Mouse (Mus musculus): ENCODE data around the gene Dysf. TPM values are rescaled to one million over a fixed set of nuclear protein-coding genes. Genes with fewer than 3 reads are reported as not detected.

Dysf gene
- total and polyA plus RNA-seq, 3 experiments: 0.05 to 0.39 (median 0.38) TPM

DNA sequence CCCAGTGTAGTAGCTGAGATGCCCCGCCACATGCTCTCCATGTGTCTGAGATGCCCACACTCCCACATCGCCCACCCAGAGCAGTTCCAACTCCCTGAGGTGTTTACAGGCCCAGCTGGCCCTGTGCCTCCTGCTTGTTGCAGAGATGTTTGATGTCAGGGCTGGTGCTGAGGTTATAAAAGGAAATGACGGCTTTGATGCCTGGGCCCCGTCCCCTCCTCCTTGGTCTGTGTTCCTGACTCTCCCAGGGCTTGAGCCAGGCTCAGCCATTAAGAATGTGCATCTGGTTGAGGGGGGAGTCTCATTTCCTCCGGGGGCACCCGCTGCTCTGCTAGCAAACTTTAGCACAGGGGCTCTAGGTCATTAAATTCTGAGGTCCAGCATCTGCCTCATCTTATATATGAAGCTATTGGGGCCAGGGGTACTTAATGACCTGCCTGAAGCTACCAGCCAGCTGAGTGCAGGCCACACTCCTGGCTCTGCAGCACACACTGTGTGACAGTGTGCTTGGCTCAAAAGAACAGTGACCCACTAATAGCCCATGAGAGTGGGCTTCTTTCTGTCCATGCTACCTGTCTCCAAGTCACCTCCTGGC is 183.4 kb downstream of the Dysf start:
- Histone ChIP-seq H3K9ac (ENCODE audit: insufficient read depth, low read depth) (no peak overlapping the region), H3K27me3 (replicated peaks) (peaks cover 53% of the 10 kb centered on the region), H3K27ac (ENCODE audit: insufficient read depth, low read depth) (no peak overlapping the region), H3K4me1 (ENCODE audit: control insufficient read depth in 1 of 2, insufficient read depth in 2 of 2) (no peaks in the 10 kb centered on the region), H3K36me3 (replicated peaks in 1 of 2; ENCODE audit: control insufficient read depth in 1 of 2, insufficient read depth in 1 of 2, low read length in 1 of 2) (no peaks in the 10 kb centered on the region), H3K79me2 (replicated peaks; ENCODE audit: control insufficient read depth, extremely low read depth, insufficient read depth, poor library complexity, severe bottlenecking) (no peaks in the 10 kb centered on the region), H3K9me3 (replicated peaks; ENCODE audit: low read length) (no peaks in the 10 kb centered on the region), H3K4me2 (ENCODE audit: insufficient read depth, low read depth, poor library complexity, severe bottlenecking) (no peak overlapping the region), H3K4me3 (replicated peaks in 1 of 3; ENCODE audit: low read depth in 2 of 3, low read length in 2 of 3, poor library complexity in 1 of 3) (no peak overlapping the region)
- DNase-seq (ENCODE audit: extremely low read depth): no peak
- in situ Hi-C loops (cut with MboI; ENCODE audit: low pct_ligation_motif_present, low pct_unique_long_range_greater_than_20kb, low sequenced_read_pairs) (no loop called here), dilution Hi-C loops (cut with MboI; ENCODE audit: extremely low pct_ligation_motif_present, extremely low pct_unique_long_range_greater_than_20kb, low sequenced_read_pairs) (no loop called here)
- TF ChIP-seq POLR2AphosphoS2 (IDR thresholded peaks at IDR 0.05; ENCODE audit: low read depth, low read length) (no peak), ZKSCAN1 (IDR thresholded peaks at IDR 0.05; ENCODE audit: borderline replicate concordance, low read depth, low read length) (no peak), TBP (conservative IDR thresholded peaks at IDR 0.05; ENCODE audit: low read depth, low read length) (no peak), TCF12 (IDR thresholded peaks at IDR 0.05; ENCODE audit: low read depth, low read length) (no peak), BHLHE40 (IDR thresholded peaks at IDR 0.05; ENCODE audit: low read depth, low read length) (no peak), MAX (IDR thresholded peaks at IDR 0.05; ENCODE audit: low read length) (no peak)

GRCm38 (mm10) chr6:84196511-84196910 is 188.1 kb downstream of the Dysf start:
- Histone ChIP-seq H3K79me2 (replicated peaks; ENCODE audit: control insufficient read depth, extremely low read depth, insufficient read depth, poor library complexity, severe bottlenecking) (no peaks in the 10 kb centered on the region), H3K4me3 (replicated peaks in 1 of 3; ENCODE audit: low read depth in 2 of 3, low read length in 2 of 3, poor library complexity in 1 of 3) (no peak overlapping the region), H3K4me1 (ENCODE audit: control insufficient read depth in 1 of 2, insufficient read depth in 2 of 2) (no peaks in the 10 kb centered on the region), H3K27ac (ENCODE audit: insufficient read depth, low read depth) (no peak overlapping the region), H3K4me2 (ENCODE audit: insufficient read depth, low read depth, poor library complexity, severe bottlenecking) (no peak overlapping the region), H3K9me3 (replicated peaks; ENCODE audit: low read length) (peaks cover 3% of the 10 kb centered on the region), H3K36me3 (replicated peaks in 1 of 2; ENCODE audit: control insufficient read depth in 1 of 2, insufficient read depth in 1 of 2, low read length in 1 of 2) (no peaks in the 10 kb centered on the region), H3K9ac (ENCODE audit: insufficient read depth, low read depth) (no peak overlapping the region), H3K27me3 (replicated peaks) (peaks cover 48% of the 10 kb centered on the region)
- dilution Hi-C loops (cut with MboI; ENCODE audit: extremely low pct_ligation_motif_present, extremely low pct_unique_long_range_greater_than_20kb, low sequenced_read_pairs) (no loop called here), in situ Hi-C loops (cut with MboI; ENCODE audit: low pct_ligation_motif_present, low pct_unique_long_range_greater_than_20kb, low sequenced_read_pairs) (no loop called here)
- DNase-seq (ENCODE audit: extremely low read depth): no peak
- TF ChIP-seq MAX (IDR thresholded peaks at IDR 0.05; ENCODE audit: low read length): no peak
- no peak for TF ChIP-seq ZC3H11A (IDR thresholded peaks at IDR 0.05; ENCODE audit: low read depth, low read length)
- no peak for TF ChIP-seq ZMIZ1 (IDR thresholded peaks at IDR 0.05; ENCODE audit: low read depth, low read length)
- TF ChIP-seq SMC3 (IDR thresholded peaks at IDR 0.05; ENCODE audit: low read depth, low read length): no peak
- no peak for TF ChIP-seq RAD21 (IDR thresholded peaks at IDR 0.05; ENCODE audit: low read depth, low read length)
- TF ChIP-seq NELFE (IDR thresholded peaks at IDR 0.05; ENCODE audit: low read depth, low read length): no peak
- TF ChIP-seq MXI1 (IDR thresholded peaks at IDR 0.05; ENCODE audit: low read depth, low read length): no peak
- no peak for TF ChIP-seq CHD2 (IDR thresholded peaks at IDR 0.05; ENCODE audit: low read length)
- no peak for TF ChIP-seq TBP (conservative IDR thresholded peaks at IDR 0.05; ENCODE audit: low read depth, low read length)
- TF ChIP-seq CHD1 (IDR thresholded peaks at IDR 0.05; ENCODE audit: low read depth, low read length): no peak
- TF ChIP-seq TCF12 (IDR thresholded peaks at IDR 0.05; ENCODE audit: low read depth, low read length): no peak
